Mouse (Mus musculus) adrenal gland, adult 18-20 months (tissue): ENCODE data around the gene Arpc1b. TPM values are rescaled to one million over a fixed set of nuclear protein-coding genes. Genes with fewer than 3 reads are reported as not detected.

Experiments used
- DNase-seq, 2 experiments: peaks; one replicate each; pipeline ENCODE4 v3.0.0; 2021 to 2022; ENCODE audit warnings: low spot score in 2 of 2
- total RNA-seq, 2 experiments: library from RNA; stranded (reverse); gene quantifications; 1 replicate in 1 of 2; 2 replicates in 1 of 2; pipeline ENCODE4 v1.2.3; 2021

Arpc1b gene
- total RNA-seq, 2 experiments from 2014 or later: 210 to 225 TPM

DNA sequence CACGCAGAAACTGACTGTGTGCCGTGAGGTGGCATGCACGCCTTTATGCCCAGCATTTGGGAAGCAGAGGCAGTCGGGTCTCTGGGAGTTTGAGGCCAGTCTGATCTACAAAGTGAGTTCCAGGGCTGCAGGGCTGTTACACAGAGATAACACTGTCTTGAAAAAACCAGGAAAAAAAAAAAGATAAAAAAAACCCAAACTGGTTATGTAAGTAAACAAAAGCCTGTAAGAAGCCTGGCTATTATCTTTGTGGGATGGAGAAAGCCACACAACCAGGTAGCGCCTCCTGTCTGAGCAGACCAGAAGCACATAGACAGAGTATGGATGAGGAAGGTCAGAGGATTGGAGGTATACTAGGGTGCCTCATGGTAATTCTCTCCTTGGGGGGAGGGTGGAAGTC is 38.7 kb downstream of the Arpc1b start:
- DNase-seq: no peak

DNA sequence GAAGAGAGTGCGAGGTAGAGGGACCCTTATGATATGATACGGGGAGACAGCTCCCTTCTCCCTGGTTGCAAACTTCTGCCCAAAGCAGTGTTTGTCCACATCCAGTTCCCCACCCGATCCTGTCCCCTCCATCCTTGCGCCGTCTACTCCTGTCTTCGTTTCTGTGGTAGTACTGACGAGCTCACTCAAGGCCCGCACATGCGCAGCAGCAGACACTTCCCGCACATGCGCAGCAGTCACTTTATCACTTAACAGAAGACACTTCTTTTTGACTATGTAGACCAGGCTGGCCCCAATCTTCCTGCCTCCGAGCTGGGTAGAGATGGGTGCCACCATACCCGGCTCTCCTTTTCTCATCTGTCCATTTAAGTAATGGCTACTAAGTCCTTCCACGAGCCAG is 47.3 kb downstream of the Arpc1b start:
- DNase-seq: no peak

DNA sequence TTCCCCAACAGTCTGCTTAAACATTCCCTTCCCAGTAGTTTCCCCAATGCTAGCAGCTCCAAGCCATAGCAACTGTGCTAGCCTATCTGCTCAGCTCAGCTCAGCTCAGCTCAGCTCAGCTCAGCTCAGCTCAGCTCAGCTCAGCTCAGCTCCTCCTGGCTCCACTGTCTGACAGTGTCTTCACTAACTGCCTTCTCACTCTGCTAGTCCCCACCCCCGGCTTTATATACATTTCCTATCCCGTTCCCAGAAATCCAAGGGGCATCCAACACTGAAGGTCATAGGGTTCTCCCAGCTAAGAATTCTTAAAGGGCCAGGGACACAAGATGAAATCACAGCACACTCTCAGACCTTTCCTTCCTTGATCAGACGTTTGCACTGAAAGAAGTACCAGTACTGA is 50.7 kb downstream of the Arpc1b start:
- no peak for DNase-seq

DNA sequence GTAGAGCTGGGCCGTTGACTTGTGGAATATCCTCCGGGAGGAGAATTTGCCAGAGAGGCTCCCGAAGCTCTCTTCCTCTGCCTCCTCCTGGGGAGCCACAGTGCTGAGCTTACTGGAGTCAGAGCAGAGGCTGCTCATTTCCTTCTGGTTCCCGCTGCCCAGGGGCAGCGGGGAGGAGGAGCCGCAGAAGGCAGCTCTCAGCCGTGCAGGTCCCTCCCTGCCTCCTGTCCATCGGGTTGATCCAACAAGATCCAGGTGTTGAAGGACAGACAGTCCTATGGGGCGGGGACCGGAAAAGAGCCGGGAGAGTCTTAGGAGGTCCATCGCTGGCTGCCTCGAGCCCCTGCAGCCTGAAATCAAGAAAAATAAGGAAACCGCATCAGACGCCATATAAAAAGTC is 51.2 kb downstream of the Arpc1b start:
- no peak for DNase-seq

DNA sequence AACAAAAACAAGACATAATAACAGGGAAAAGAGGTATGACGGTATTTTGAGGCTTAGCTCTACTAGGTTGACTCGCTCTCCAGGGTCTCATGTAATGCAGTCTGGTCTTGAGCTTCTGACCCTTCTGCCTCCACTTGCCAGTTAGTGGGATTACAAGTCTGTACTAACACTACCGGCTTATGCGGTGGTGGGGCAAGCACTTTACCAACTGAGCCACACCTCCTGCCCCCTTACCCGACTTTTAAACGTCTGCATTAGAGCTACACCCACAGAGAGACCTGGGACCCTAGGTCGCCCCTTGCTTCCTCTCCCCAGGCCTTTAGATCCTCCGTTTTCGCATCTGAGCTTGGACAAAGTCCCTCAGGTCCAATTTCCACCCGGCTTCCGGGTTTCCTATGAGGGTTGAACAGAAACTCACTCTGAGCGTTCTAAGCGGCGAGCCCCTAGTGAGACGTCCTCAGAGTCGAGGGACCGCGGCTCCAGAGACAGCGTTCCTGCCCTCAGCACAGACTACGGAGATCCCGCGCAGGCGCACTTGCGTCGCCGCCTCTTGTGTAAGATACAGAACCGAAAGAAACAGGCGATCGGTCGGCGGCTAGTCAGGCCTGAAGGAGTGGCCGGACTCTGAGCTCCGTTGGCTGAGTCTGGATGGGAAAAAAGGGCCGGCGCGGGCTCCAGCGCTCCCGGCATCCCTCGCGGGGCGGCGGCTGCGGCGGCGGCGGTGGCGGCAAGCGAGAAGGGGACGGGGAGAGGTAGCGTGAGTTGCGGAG is 52.7 kb downstream of the Arpc1b start, which contains the start of the genes Ptcd1 and Cpsf4:
Gene Ptcd1 (minus strand): TSS at position 573 of the 770 bp plus-strand sequence.
Gene Cpsf4 (plus strand): TSS at position 678 of the 770 bp plus-strand sequence.
- DNase-seq: peak; percentile 97

DNA sequence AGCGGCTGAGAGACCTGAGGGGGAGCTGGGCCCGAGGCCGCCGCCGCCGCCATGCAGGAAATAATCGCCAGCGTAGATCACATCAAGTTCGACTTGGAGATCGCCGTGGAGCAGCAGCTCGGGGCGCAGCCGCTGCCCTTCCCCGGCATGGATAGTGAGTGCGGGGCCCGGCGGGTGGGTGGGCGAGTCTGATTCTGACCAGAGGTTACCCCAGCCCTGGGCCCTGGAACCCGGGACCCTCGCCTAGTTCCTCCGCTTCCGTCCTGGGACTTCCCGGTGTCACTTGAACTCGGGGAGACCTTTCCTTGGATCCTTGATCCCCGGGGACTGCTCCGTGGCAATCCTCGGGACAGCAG is 53.3 kb downstream of the Arpc1b start:
- no peak for DNase-seq

DNA sequence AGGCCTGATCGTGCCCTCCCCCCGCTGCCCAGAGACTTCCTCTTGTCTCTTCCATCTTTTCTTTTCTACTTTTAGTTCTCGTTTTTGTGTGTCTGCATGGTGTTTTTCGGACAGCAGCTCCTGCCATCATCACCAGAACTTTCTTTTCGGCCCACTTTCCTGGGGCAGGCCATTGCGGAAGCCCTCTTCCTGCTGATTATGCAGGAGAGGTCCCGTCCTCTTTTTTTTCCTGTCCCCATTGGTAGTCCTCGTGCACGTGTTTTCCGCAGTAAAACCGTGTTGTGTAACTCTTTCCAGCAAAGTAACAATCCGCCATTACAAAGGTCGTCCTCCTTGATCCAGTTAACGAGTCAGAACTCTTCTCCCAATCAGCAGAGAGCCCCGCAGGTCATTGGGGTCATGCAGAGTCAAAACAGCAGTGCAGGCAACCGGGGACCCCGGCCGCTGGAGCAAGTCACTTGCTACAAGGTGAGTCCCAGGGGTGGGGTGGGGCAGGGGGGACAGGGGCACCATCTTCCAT is 64.5 kb downstream of the Arpc1b start:
- no peak for DNase-seq

Other genes starting within 250 kb of the Arpc1b start
- gene Smurf1, start 148.4 kb upstream of the Arpc1b start, total RNA-seq: 10 to 100 TPM; 18.3 to 18.4 TPM
- gene Gm4871, start 81.5 kb upstream of the Arpc1b start, total RNA-seq: not detected
- gene 1700018F24Rik, start 71.2 kb upstream of the Arpc1b start, total RNA-seq: not detected
- gene Arpc1a, start 30.4 kb upstream of the Arpc1b start, total RNA-seq: 100 to 1,000 TPM; 131 to 134 TPM
- not detected for gene Kpna7, start 30.2 kb upstream of the Arpc1b start, total RNA-seq
- gene Pdap1, start 26.0 kb downstream of the Arpc1b start, total RNA-seq: 10 to 100 TPM; 77.4 to 84.6 TPM
- 100 to 1,000 TPM; 103 to 110 TPM for gene Bud31, start 26.1 kb downstream of the Arpc1b start, total RNA-seq
- 10 to 100 TPM; 22.1 to 23.1 TPM for gene Ptcd1, start 52.9 kb downstream of the Arpc1b start, total RNA-seq
- gene Cpsf4, start 53.0 kb downstream of the Arpc1b start, total RNA-seq: 10 to 100 TPM; 19.9 to 22.5 TPM
- gene Atp5j2, start 77.8 kb downstream of the Arpc1b start, total RNA-seq: 100 to 1,000 TPM; 493 to 672 TPM
- 10 to 100 TPM in 1 of 2 experiments, 1 to 10 TPM in 1; 9.5 to 10.9 TPM for gene Zkscan14, start 87.7 kb downstream of the Arpc1b start, total RNA-seq
- gene Zkscan5, start 90.3 kb downstream of the Arpc1b start, total RNA-seq: 10 to 100 TPM in 1 of 2 experiments, 1 to 10 TPM in 1; 9.2 to 10.6 TPM
- 10 to 100 TPM; 46.2 to 59.3 TPM for gene Zfp655, start 117.5 kb downstream of the Arpc1b start, total RNA-seq
- gene Zscan25, start 166.3 kb downstream of the Arpc1b start, total RNA-seq: 10 to 100 TPM; 15.4 to 16.6 TPM
- not detected for gene Cyp3a57, start 231.1 kb downstream of the Arpc1b start, total RNA-seq